Mouse (Mus musculus): Measurements from ENCODE around the gene Bst2. TPM values are rescaled to one million over a fixed set of nuclear protein-coding genes. Genes with fewer than 3 reads are reported as not detected.

Bst2 gene
- polyA plus RNA-seq, 1 experiment, result 17.3 TPM

DNA sequence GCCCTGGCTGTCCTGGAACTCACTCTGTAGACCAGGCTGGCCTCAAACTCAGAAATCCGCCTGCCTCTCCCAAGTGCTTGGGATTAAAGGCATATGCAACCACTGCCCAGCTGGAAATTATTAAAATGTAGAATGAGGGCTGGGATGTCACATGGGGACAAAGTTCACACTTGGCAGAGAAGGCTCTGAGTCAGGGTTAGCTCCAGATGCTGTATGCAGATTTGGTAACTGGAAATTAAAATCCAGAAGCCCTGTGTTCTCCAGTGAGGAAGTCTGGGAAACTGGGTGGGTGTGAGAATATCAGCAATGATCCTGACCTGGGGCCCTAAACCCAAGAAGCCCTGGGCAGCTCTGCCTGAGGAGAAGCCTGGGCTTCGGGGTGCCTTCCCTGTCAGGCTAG lies 27.9 kb downstream of the Bst2 start:
- Histone ChIP-seq H3K4me1 (ENCODE audit: control insufficient read depth, insufficient read depth, low read length) (peaks cover 13% of the 10 kb centered on the region), H3K27ac (ENCODE audit: insufficient read depth, low read length) (no peak overlapping the region), H3K4me3 (replicated peaks; ENCODE audit: insufficient read depth, low read depth, low read length) (no peak overlapping the region), H3K27me3 (ENCODE audit: control insufficient read depth, insufficient read depth, low read length) (no peaks in the 10 kb centered on the region)
- TF ChIP-seq CTCF (IDR thresholded peaks at IDR 0.05; ENCODE audit: borderline replicate concordance, insufficient read depth, low read depth, low read length) (no peak), POLR2A (IDR thresholded peaks at IDR 0.05; ENCODE audit: borderline replicate concordance, insufficient read depth, low read length) (no peak)
- WGBS, result 67% methylated on average over 2 of the region's 2 CpGs
- DNase-seq, result no peak

DNA sequence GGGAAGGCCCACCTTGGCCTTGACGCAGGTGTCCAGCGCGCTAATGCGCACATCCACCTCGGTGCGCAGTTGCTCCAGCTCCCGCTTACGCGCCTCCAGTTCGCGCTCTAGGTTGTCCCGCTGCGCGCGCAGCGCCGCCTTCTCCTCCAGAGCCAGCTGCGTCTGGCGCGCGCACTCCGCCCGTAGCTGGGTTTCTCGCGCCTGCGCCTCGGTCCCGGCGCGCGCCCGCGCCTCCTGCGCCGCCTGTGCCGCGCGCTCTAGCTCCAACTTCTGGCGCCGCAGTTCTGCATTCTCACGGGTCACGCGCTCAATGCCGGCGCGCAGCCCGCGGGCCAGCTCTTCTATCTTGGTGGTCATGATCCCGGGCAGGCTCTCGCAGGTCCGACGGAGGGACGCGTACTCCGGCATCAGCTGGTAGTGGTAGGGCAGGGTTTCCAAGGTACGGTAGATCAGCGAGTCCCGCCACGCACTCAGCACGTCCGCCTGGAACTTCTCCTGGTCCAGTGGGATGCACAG lies 29.6 kb downstream of the Bst2 start:
- Histone ChIP-seq H3K27ac (ENCODE audit: insufficient read depth, low read length) (0 out of 2 replicates have a peak overlapping the region, but pooled peaks have one; percentile 6), H3K4me1 (ENCODE audit: control insufficient read depth, insufficient read depth, low read length) (peaks cover 13% of the 10 kb centered on the region), H3K27me3 (ENCODE audit: control insufficient read depth, insufficient read depth, low read length) (no peaks in the 10 kb centered on the region), H3K4me3 (replicated peaks; ENCODE audit: insufficient read depth, low read depth, low read length) (peak overlapping the region; percentile 60)
- DNase-seq, result peak; percentile 84 to 88
- under 1% methylated on average over 61 of the region's 61 CpGs for WGBS
- TF ChIP-seq CTCF (IDR thresholded peaks at IDR 0.05; ENCODE audit: borderline replicate concordance, insufficient read depth, low read depth, low read length), result no peak
- peak; percentile 63; the same call in 1 of the 2 replicates for TF ChIP-seq POLR2A (IDR thresholded peaks at IDR 0.05; ENCODE audit: borderline replicate concordance, insufficient read depth, low read length)

DNA sequence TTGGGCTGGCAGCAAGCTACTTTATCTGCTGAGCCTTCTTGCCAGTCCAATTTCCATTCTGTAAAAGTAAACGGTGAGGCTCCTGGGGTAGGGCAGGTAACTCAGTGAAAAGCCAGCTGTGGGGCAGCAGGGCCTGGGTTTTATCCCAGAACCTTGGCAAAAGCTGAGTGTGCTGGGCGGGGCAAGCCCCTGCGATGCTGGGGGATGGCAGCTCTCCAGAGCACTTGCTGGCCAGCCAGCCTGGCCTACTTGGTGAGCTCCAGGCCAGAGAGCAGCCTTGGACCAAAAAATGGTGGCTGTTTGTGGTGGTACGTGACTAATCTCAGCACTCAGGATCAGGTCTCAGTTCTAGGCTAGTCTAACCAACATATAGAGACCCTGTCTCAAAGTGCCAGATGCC lies 31.3 kb downstream of the Bst2 start:
- Histone ChIP-seq H3K27me3 (ENCODE audit: control insufficient read depth, insufficient read depth, low read length) (no peaks in the 10 kb centered on the region), H3K27ac (ENCODE audit: insufficient read depth, low read length) (no peak overlapping the region), H3K4me1 (ENCODE audit: control insufficient read depth, insufficient read depth, low read length) (peaks cover 13% of the 10 kb centered on the region), H3K4me3 (replicated peaks; ENCODE audit: insufficient read depth, low read depth, low read length) (no peak overlapping the region)
- WGBS, result 10% methylated on average over 4 of the region's 4 CpGs
- TF ChIP-seq CTCF (IDR thresholded peaks at IDR 0.05; ENCODE audit: borderline replicate concordance, insufficient read depth, low read depth, low read length) (no peak), POLR2A (IDR thresholded peaks at IDR 0.05; ENCODE audit: borderline replicate concordance, insufficient read depth, low read length) (no peak)
- peak; percentile 74 to 78 for DNase-seq

DNA sequence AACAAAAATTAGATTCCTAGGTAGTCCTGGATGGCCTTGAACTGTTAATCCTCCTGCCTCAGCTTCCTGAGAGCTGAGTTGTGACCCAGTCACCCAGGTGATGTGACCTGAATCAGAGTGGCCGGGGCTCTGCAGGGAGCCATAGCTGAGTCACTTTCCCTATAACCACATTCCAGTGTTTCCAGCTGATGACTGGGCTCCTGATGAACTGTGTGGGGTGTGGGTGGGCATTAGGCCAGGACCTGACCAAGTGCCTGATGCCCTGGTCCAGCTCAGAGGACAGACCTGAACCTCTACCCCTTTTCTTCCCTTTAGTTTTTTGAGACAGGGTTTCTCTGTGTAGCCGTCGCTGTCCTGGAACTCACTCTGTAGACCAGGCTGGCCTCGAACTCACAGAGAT lies 31.9 kb downstream of the Bst2 start:
- WGBS, result 95% methylated on average over 4 of the region's 4 CpGs

DNA sequence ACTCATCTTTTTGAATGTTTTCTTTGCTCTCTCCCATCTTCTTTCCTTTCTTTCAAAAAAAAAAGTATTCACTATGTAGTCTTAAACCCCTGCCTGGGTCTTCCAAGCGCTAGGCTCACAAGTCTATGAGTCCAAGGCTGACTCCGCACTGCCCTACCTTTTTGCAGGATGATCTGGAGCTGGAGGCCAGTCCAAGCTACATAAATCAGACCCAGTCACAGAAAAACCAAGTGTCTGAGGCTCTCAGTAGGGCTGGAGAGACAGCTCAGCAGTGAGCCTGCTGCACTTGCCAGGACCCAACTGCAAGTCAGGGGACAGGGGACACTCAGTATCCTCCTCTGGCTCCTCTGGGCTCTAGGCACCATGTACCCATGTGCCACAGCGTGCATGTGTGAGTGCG lies 32.9 kb downstream of the Bst2 start:
- no peak for TF ChIP-seq POLR2A (IDR thresholded peaks at IDR 0.05; ENCODE audit: borderline replicate concordance, insufficient read depth, low read length)
- no peak for TF ChIP-seq CTCF (IDR thresholded peaks at IDR 0.05; ENCODE audit: borderline replicate concordance, insufficient read depth, low read depth, low read length)
- DNase-seq, result no peak
- 97% methylated on average over 4 of the region's 4 CpGs for WGBS
- Histone ChIP-seq H3K27me3 (ENCODE audit: control insufficient read depth, insufficient read depth, low read length) (no peaks in the 10 kb centered on the region), H3K4me1 (ENCODE audit: control insufficient read depth, insufficient read depth, low read length) (peaks cover 14% of the 10 kb centered on the region), H3K27ac (ENCODE audit: insufficient read depth, low read length) (no peak overlapping the region), H3K4me3 (replicated peaks; ENCODE audit: insufficient read depth, low read depth, low read length) (no peak overlapping the region)

More for the DNA sequence above, 31.9 kb downstream of the Bst2 start:
- peaks cover 13% of the 10 kb centered on the region for H3K4me1 ChIP-seq (ENCODE audit: control insufficient read depth, insufficient read depth, low read length)
- H3K27me3 ChIP-seq (ENCODE audit: control insufficient read depth, insufficient read depth, low read length), result no peaks in the 10 kb centered on the region
- no peak overlapping the region for H3K4me3 ChIP-seq (replicated peaks; ENCODE audit: insufficient read depth, low read depth, low read length)
- no peak for DNase-seq
- no peak overlapping the region for H3K27ac ChIP-seq (ENCODE audit: insufficient read depth, low read length)
- TF ChIP-seq POLR2A (IDR thresholded peaks at IDR 0.05; ENCODE audit: borderline replicate concordance, insufficient read depth, low read length), result no peak

GRCm38 (mm10) chr8:71498816-71499690 lies 38.2 kb downstream of the Bst2 start:
- 51% methylated on average over 16 of the region's 16 CpGs for WGBS
- no peak overlapping the region for H3K4me3 ChIP-seq (replicated peaks; ENCODE audit: insufficient read depth, low read depth, low read length)
- TF ChIP-seq CTCF (IDR thresholded peaks at IDR 0.05; ENCODE audit: borderline replicate concordance, insufficient read depth, low read depth, low read length), result no peak
- TF ChIP-seq POLR2A (IDR thresholded peaks at IDR 0.05; ENCODE audit: borderline replicate concordance, insufficient read depth, low read length), result no peak

DNA sequence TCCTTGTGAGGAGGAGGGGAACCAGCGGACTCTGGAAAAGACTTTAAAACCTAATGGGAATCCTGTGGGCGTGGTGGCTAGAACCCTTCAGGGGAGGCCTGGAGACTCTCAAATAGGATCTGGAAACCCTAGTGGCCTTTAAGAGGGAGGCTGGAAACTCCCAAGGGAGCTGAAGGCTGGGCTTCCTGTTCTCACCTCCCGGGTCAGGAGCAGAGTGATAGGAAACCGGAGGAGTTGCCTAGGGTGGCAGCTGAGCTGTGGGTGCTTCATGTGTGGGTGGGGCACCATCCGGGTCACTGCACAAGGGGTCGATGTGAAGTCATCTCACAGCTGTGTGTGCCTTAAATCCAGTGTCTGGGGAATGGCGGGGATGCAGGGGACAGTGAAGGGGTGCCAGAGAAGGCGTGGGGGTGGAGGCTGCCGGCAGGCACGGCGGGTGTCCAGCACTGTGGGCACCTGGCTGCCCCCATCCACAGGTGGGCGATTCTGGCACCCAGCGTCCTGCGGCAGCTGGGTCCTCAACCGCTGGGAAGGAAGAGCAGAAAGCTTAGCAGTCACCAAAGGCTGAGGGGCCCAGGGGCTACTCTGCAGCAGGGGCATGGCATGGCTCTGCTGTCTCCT lies 39.3 kb downstream of the Bst2 start:
- no peak for TF ChIP-seq CTCF (IDR thresholded peaks at IDR 0.05; ENCODE audit: borderline replicate concordance, insufficient read depth, low read depth, low read length)
- TF ChIP-seq POLR2A (IDR thresholded peaks at IDR 0.05; ENCODE audit: borderline replicate concordance, insufficient read depth, low read length), result no peak
- WGBS, result 32% methylated on average over 15 of the region's 15 CpGs

More at GRCm38 (mm10) chr8:71498816-71499690, 38.2 kb downstream of the Bst2 start:
- peak in 1 of 2 experiments; percentile 27 for DNase-seq
- Histone ChIP-seq H3K4me1 (ENCODE audit: control insufficient read depth, insufficient read depth, low read length) (peaks cover 28% of the 10 kb centered on the region), H3K27ac (ENCODE audit: insufficient read depth, low read length) (no peak overlapping the region), H3K27me3 (ENCODE audit: control insufficient read depth, insufficient read depth, low read length) (no peaks in the 10 kb centered on the region)

More for the DNA sequence above, 39.3 kb downstream of the Bst2 start:
- Histone ChIP-seq H3K27ac (ENCODE audit: insufficient read depth, low read length) (peak overlapping the region; percentile 84), H3K27me3 (ENCODE audit: control insufficient read depth, insufficient read depth, low read length) (no peaks in the 10 kb centered on the region), H3K4me3 (replicated peaks; ENCODE audit: insufficient read depth, low read depth, low read length) (no peak overlapping the region), H3K4me1 (ENCODE audit: control insufficient read depth, insufficient read depth, low read length) (peaks cover 28% of the 10 kb centered on the region)
- peak in 1 of 2 experiments; percentile 42 for DNase-seq
